Mouse (Mus musculus): ENCODE results near the gene Mindy4b-ps. TPM values are rescaled to one million over a fixed set of nuclear protein-coding genes. Genes with fewer than 3 reads are reported as not detected.
"Not testable (repeated sequence)": the region's sequence is repeated elsewhere in the genome, so short reads cannot be mapped to it uniquely, and the experiment has no call there.

Gene Mindy4b-ps
- polyA plus RNA-seq (2016; fragmentation: Nextera tagmentation; extraction: Ambion mirVana) = not detected in 2 replicates

- ATAC-seq (ENCODE audit: low FRiP score) = no peak
- Histone ChIP-seq H3K4me3 (replicated peaks) (no peak within 1 kb of the TSS), H3K9ac (no peak within 1 kb of the TSS), H3K36me3 (replicated peaks) (no peaks in the 10 kb centered on the region), H3K27ac (no peak within 1 kb of the TSS), H3K27me3 (no peaks in the 10 kb centered on the region; the same call in 1 of the 2 replicates), H3K9me3 (no peaks in the 10 kb centered on the region), H3K4me2 (no peak within 1 kb of the TSS), H3K4me1 (peaks cover 6% of the 10 kb centered on the region; the same call in 1 of the 2 replicates)
- WGBS = 65% methylated on average over 4 of the region's 4 CpGs
Measured at GRCm38 (mm10) chr3:58822211-58822610, at the start of gene Mindy4b-ps. Gene Mindy4b-ps, minus strand, starts transcription at chr3:58822311.

GRCm38 (mm10) chr3:58871882-58872281, 49.8 kb upstream of the Mindy4b-ps start:
- not testable (repeated sequence) for ATAC-seq (ENCODE audit: low FRiP score); H3K9ac ChIP-seq; H3K4me3 ChIP-seq (replicated peaks); H3K4me2 ChIP-seq; H3K9me3 ChIP-seq; H3K27me3 ChIP-seq; H3K27ac ChIP-seq; H3K36me3 ChIP-seq (replicated peaks); H3K4me1 ChIP-seq
- 84% methylated on average over 2 of the region's 2 CpGs for WGBS

- no peak for ATAC-seq (ENCODE audit: low FRiP score)
- Histone ChIP-seq H3K9me3 (no peaks in the 10 kb centered on the region), H3K27ac (no peak overlapping the region), H3K27me3 (no peaks in the 10 kb centered on the region), H3K4me2 (no peak overlapping the region), H3K4me1 (no peaks in the 10 kb centered on the region; the same call in 1 of the 2 replicates), H3K9ac (no peak overlapping the region), H3K36me3 (replicated peaks) (no peaks in the 10 kb centered on the region), H3K4me3 (replicated peaks) (no peak overlapping the region)
- 57% methylated on average over 7 of the region's 7 CpGs for WGBS
Measured at GRCm38 (mm10) chr3:58865690-58866089, 43.6 kb upstream of the Mindy4b-ps start.

- Histone ChIP-seq H3K9ac (no peak overlapping the region), H3K4me2 (no peak overlapping the region), H3K4me1 (no peaks in the 10 kb centered on the region; the same call in 1 of the 2 replicates), H3K9me3 (no peaks in the 10 kb centered on the region), H3K36me3 (replicated peaks) (no peaks in the 10 kb centered on the region), H3K27ac (no peak overlapping the region), H3K27me3 (no peaks in the 10 kb centered on the region), H3K4me3 (replicated peaks) (no peak overlapping the region)
- WGBS = 81% methylated on average over 2 of the region's 2 CpGs
- no peak for ATAC-seq (ENCODE audit: low FRiP score)
Measured at GRCm38 (mm10) chr3:58862976-58863375, 40.9 kb upstream of the Mindy4b-ps start.

GRCm38 (mm10) chr3:58843415-58843814, 21.3 kb upstream of the Mindy4b-ps start:
- ATAC-seq (ENCODE audit: low FRiP score) = no peak
- no peaks in the 10 kb centered on the region for H3K9me3 ChIP-seq
- H3K36me3 ChIP-seq (replicated peaks) = no peaks in the 10 kb centered on the region
- 74% methylated on average over 1 of the region's 1 CpGs for WGBS
- H3K4me2 ChIP-seq = no peak overlapping the region
- no peak overlapping the region for H3K9ac ChIP-seq
- H3K4me1 ChIP-seq = no peaks in the 10 kb centered on the region
- no peak overlapping the region for H3K27ac ChIP-seq
- H3K4me3 ChIP-seq (replicated peaks) = no peak overlapping the region
- H3K27me3 ChIP-seq = no peaks in the 10 kb centered on the region

GRCm38 (mm10) chr3:58833442-58834160, 11.5 kb upstream of the Mindy4b-ps start:
- no peak overlapping the region for H3K4me3 ChIP-seq (replicated peaks)
- H3K36me3 ChIP-seq (replicated peaks) = no peaks in the 10 kb centered on the region
- H3K9ac ChIP-seq = no peak overlapping the region
- H3K27ac ChIP-seq = no peak overlapping the region
- H3K9me3 ChIP-seq = no peaks in the 10 kb centered on the region
- ATAC-seq (ENCODE audit: low FRiP score) = no peak
- no peaks in the 10 kb centered on the region for H3K27me3 ChIP-seq
- no peak overlapping the region for H3K4me2 ChIP-seq
- WGBS = 83% methylated on average over 5 of the region's 5 CpGs
- H3K4me1 ChIP-seq = no peaks in the 10 kb centered on the region

GRCm38 (mm10) chr3:58832888-58833287, 10.8 kb upstream of the Mindy4b-ps start:
- Histone ChIP-seq H3K36me3 (replicated peaks) (no peaks in the 10 kb centered on the region), H3K4me1 (no peaks in the 10 kb centered on the region), H3K27ac (no peak overlapping the region), H3K4me3 (replicated peaks) (no peak overlapping the region), H3K9ac (no peak overlapping the region), H3K27me3 (no peaks in the 10 kb centered on the region), H3K4me2 (no peak overlapping the region), H3K9me3 (no peaks in the 10 kb centered on the region)
- no peak for ATAC-seq (ENCODE audit: low FRiP score)
- 83% methylated on average over 2 of the region's 2 CpGs for WGBS

- Histone ChIP-seq H3K36me3 (replicated peaks) (no peaks in the 10 kb centered on the region), H3K9me3 (no peaks in the 10 kb centered on the region), H3K27ac (no peak overlapping the region), H3K9ac (no peak overlapping the region), H3K4me2 (no peak overlapping the region), H3K4me1 (peaks cover under 1% of the 10 kb centered on the region; the same call in 1 of the 2 replicates), H3K4me3 (replicated peaks) (no peak overlapping the region), H3K27me3 (peaks cover 5% of the 10 kb centered on the region; the same call in 1 of the 2 replicates)
- WGBS = 79% methylated on average over 5 of the region's 5 CpGs
- no peak for ATAC-seq (ENCODE audit: low FRiP score)
Measured at GRCm38 (mm10) chr3:58831586-58831985, 9.5 kb upstream of the Mindy4b-ps start.

- ATAC-seq (ENCODE audit: low FRiP score) = no peak
- Histone ChIP-seq H3K9ac (no peak overlapping the region), H3K9me3 (no peaks in the 10 kb centered on the region), H3K4me1 (peaks cover 6% of the 10 kb centered on the region; the same call in 1 of the 2 replicates), H3K4me2 (no peak overlapping the region), H3K36me3 (replicated peaks) (no peaks in the 10 kb centered on the region), H3K27ac (no peak overlapping the region), H3K4me3 (replicated peaks) (no peak overlapping the region), H3K27me3 (peaks cover 5% of the 10 kb centered on the region; the same call in 1 of the 2 replicates)
- 90% methylated on average over 1 of the region's 1 CpGs for WGBS
Measured at GRCm38 (mm10) chr3:58829926-58830325, 7.8 kb upstream of the Mindy4b-ps start.

GRCm38 (mm10) chr3:58828366-58829153, 6.4 kb upstream of the Mindy4b-ps start:
- Histone ChIP-seq H3K9ac (no peak overlapping the region), H3K9me3 (no peaks in the 10 kb centered on the region), H3K36me3 (replicated peaks) (no peaks in the 10 kb centered on the region), H3K4me2 (no peak overlapping the region), H3K27ac (no peak overlapping the region), H3K27me3 (peaks cover 5% of the 10 kb centered on the region; the same call in 1 of the 2 replicates), H3K4me3 (replicated peaks) (no peak overlapping the region), H3K4me1 (peaks cover 6% of the 10 kb centered on the region; the same call in 1 of the 2 replicates)
- 88% methylated on average over 14 of the region's 14 CpGs for WGBS
- no peak for ATAC-seq (ENCODE audit: low FRiP score)

GRCm38 (mm10) chr3:58826266-58826665, 4.2 kb upstream of the Mindy4b-ps start:
- 5% methylated on average over 4 of the region's 4 CpGs for WGBS
- H3K4me3 ChIP-seq (replicated peaks) = no peak overlapping the region

GRCm38 (mm10) chr3:58817337-58817736, 4.8 kb downstream of the Mindy4b-ps start:
- H3K4me1 ChIP-seq = no peaks in the 10 kb centered on the region
- no peaks in the 10 kb centered on the region for H3K9me3 ChIP-seq
- WGBS = 27% methylated on average over 6 of the region's 6 CpGs
- H3K27me3 ChIP-seq = no peaks in the 10 kb centered on the region
- H3K27ac ChIP-seq = no peak overlapping the region
- H3K4me2 ChIP-seq = no peak overlapping the region
- H3K4me3 ChIP-seq (replicated peaks) = no peak overlapping the region
- H3K36me3 ChIP-seq (replicated peaks) = no peaks in the 10 kb centered on the region
- ATAC-seq (ENCODE audit: low FRiP score) = no peak
- H3K9ac ChIP-seq = no peak overlapping the region

More at GRCm38 (mm10) chr3:58826266-58826665, 4.2 kb upstream of the Mindy4b-ps start:
- Histone ChIP-seq H3K4me1 (peaks cover 6% of the 10 kb centered on the region; the same call in 1 of the 2 replicates), H3K27me3 (peaks cover 5% of the 10 kb centered on the region; the same call in 1 of the 2 replicates), H3K36me3 (replicated peaks) (no peaks in the 10 kb centered on the region), H3K9me3 (no peaks in the 10 kb centered on the region), H3K27ac (no peak overlapping the region), H3K4me2 (no peak overlapping the region), H3K9ac (no peak overlapping the region)
- ATAC-seq (ENCODE audit: low FRiP score) = no peak

Data from forebrain, embryonic 12.5 days (tissue).